Mouse (Mus musculus) heart, adult 2 months (tissue): ENCODE measurements at regions not wholly inside any gene's neighbourhood (a gene's known extent, or its start where the extent isn't known, plus 50 kb on each side); places are given as distances from the start of the nearest gene placed in this dataset.

Source experiments
- CTCF ChIP-seq: fragments of 200-600 bp; IDR thresholded peaks from 2 replicates; pipeline ENCODE4 v1.8.1; 2022; ENCODE audit warnings: antibody characterized with exemption, mild to moderate bottlenecking, moderate library complexity
- POLR2A ChIP-seq: fragments of 200-500 bp; IDR thresholded peaks from 2 replicates; pipeline ENCODE4 v1.6.1; 2011; ENCODE audit warnings: mild to moderate bottlenecking, low read depth, low read length, control low read depth; ENCODE audit not compliant: insufficient read depth

GRCm38 (mm10) chr6:13384469-13384868 lies 159.7 kb upstream of the Vwde start:
- TF ChIP-seq CTCF, result no peak
- no peak for TF ChIP-seq POLR2A
